Mouse (Mus musculus) monocyte, adult 5-6 weeks (primary cell): ENCODE measurements at regions not wholly inside any gene's neighbourhood (a gene's known extent, or its start where the extent isn't known, plus 50 kb on each side); places are given as distances from the start of the nearest gene placed in this dataset.
A peak's percentile ranks its signal among the peaks of the same experiment; 100 is the strongest.
"Not testable (repeated sequence)": the region's sequence is repeated elsewhere in the genome, so short reads cannot be mapped to it uniquely, and the experiment has no call there.

Source experiments
- ATAC-seq: fragments of 153-309, 156-312 bp; replicated peaks from 2 replicates; pipeline ENCODE4 v1.8.0; 2017; ENCODE audit warnings: mild to moderate bottlenecking; ENCODE audit not compliant: low TSS enrichment, insufficient number of reproducible peaks, severe bottlenecking, poor library complexity, low FRiP score

- ATAC-seq, result not testable (repeated sequence)
These were observed 70.8 kb downstream of the Gm4847 start for GRCm38 (mm10) chr1:166576651-166577050.

GRCm38 (mm10) chr1:166571776-166572175 is 74.4 kb upstream of the Gm4846 start:
- peak; percentile 73 for ATAC-seq
